Mouse (Mus musculus) left cerebral cortex, adult 8-10 months (tissue): ENCODE data around the gene Il17rd. TPM values are rescaled to one million over a fixed set of nuclear protein-coding genes. Genes with fewer than 3 reads are reported as not detected.

Experiments
- DNase-seq, 2 experiments: peaks; one replicate each; pipeline ENCODE4 v3.0.0; 2022; ENCODE audit warnings: low spot score in 2 of 2
- total RNA-seq, 4 experiments: library from RNA; stranded (reverse); gene quantifications; 2 replicates each; pipeline ENCODE4 v1.2.4; 2022

Il17rd gene
- total RNA-seq, 4 experiments from 2014 or later: 2.3 to 3.0 (median 2.5) TPM

- DNase-seq: no peak
Measured at GRCm38 (mm10) chr14:27141486-27141885, 102.7 kb downstream of the Il17rd start.

DNA sequence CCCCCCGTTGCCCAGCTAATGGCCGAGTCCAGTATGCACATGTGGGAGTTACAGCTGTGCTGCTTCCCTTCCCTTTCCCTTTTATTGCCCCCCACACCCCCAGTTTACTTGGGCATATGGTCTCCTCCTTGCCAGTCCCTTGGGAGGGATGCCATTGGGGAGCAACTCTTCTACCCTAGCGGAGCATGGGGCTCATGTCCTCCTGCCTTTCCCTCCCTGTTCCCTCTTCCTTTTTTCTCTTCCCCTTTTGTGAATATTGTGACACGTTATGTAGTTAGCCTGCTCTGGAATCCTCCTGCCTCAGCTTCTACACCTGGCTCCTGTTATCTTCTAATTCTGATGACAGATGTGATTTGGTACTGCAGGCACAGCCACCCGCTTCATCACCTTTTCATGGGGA, 103.9 kb downstream of the Il17rd start:
- DNase-seq: no peak

- DNase-seq: no peak
Measured at GRCm38 (mm10) chr14:27145171-27146045, 106.7 kb downstream of the Il17rd start.

- DNase-seq: no peak
Measured at GRCm38 (mm10) chr14:27147726-27148125, 109.0 kb downstream of the Il17rd start.

DNA sequence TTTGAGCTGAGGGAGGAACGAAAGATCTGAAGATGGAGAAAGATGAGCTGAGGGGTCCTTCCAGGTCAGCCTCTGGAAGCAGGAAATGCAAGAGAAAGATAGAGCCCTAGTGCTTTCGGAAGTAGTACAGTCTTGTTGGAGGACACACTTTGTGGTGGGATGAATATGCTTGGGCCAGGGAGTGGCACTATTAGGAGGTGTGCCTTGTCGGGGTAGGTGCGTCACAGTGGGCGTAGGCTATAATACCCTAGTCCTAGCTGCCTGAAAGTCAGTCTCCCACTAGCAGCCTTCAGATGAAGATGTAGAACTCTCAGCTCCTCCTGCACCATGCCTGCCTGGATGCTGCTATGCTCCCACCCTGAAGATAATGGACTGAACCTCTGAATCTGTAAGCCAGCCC, 110.7 kb downstream of the Il17rd start:
- no peak for DNase-seq

GRCm38 (mm10) chr14:27150011-27150640, 111.4 kb downstream of the Il17rd start:
- DNase-seq: no peak

DNA sequence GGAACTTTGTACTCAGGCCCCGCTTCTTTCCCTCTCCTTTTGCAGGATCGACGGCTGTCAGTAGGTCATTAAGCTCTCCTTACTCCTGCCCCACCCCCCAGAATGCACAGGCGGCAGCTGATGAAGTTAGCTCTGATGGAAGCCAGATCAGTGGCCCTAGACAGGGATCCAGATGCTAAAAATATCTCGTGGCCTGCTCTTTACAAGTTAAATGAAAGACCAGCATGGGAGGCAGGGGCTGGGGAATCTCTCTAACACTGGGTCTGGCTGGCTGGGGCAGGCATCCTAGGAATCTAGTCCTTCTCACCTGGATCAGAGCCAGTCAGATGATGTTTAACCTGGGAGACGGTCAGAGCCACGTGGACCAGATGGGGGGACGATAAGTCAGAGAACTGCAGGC, 112.7 kb downstream of the Il17rd start:
- DNase-seq: no peak

GRCm38 (mm10) chr14:27155088-27155487, 116.3 kb downstream of the Il17rd start:
- DNase-seq: no peak

- DNase-seq: no peak
Measured at GRCm38 (mm10) chr14:27156032-27156431, 117.3 kb downstream of the Il17rd start.

Other genes with a start within 250 kb of the Il17rd start
- not detected for gene Asb14, start 144.4 kb upstream of the Il17rd start, total RNA-seq
- gene Appl1, start 67.7 kb upstream of the Il17rd start, total RNA-seq: 10 to 100 TPM; 53.5 to 69.9 (median 65.8) TPM
- gene Hesx1, start 44.5 kb upstream of the Il17rd start, total RNA-seq: not detected
- gene Arhgef3, start 76.0 kb downstream of the Il17rd start, total RNA-seq: 10 to 100 TPM; 61.6 to 75.8 (median 72.8) TPM